Mouse (Mus musculus): ENCODE results near the gene Pcyt2. TPM values are rescaled to one million over a fixed set of nuclear protein-coding genes. Genes with fewer than 3 reads are reported as not detected.
A peak's percentile ranks its signal among the peaks of the same experiment; 100 is the strongest.
"Not testable (repeated sequence)": the region's sequence is repeated elsewhere in the genome, so short reads cannot be mapped to it uniquely, and the experiment has no call there.

Gene Pcyt2
- polyA plus RNA-seq, 1 experiment from 2014 or later = 151 TPM

GRCm38 (mm10) chr11:120608241-120609034 lies 9.3 kb downstream of the Pcyt2 start, which contains the start of gene Npb:
Gene Npb (plus strand): TSS chr11:120608477.
- H3K4me3 ChIP-seq = peak within 1 kb of the TSS; percentile 19; the same call in 1 of the 2 replicates
- H3K36me3 ChIP-seq = peaks cover 70% of the 10 kb centered on the region
- no peak for ATAC-seq (ENCODE audit: low FRiP score, low read depth)
- H3K4me2 ChIP-seq (replicated peaks) = peak within 1 kb of the TSS; percentile 53
- 5% methylated on average over 45 of the region's 45 CpGs for WGBS
- no peaks in the 10 kb centered on the region for H3K9me3 ChIP-seq
- peaks cover 16% of the 10 kb centered on the region for H3K4me1 ChIP-seq
- peaks cover 22% of the 10 kb centered on the region for H3K27me3 ChIP-seq (replicated peaks)
- H3K9ac ChIP-seq = peak within 1 kb of the TSS; percentile 48; the same call in 1 of the 2 replicates
- H3K27ac ChIP-seq = no peak within 1 kb of the TSS

DNA sequence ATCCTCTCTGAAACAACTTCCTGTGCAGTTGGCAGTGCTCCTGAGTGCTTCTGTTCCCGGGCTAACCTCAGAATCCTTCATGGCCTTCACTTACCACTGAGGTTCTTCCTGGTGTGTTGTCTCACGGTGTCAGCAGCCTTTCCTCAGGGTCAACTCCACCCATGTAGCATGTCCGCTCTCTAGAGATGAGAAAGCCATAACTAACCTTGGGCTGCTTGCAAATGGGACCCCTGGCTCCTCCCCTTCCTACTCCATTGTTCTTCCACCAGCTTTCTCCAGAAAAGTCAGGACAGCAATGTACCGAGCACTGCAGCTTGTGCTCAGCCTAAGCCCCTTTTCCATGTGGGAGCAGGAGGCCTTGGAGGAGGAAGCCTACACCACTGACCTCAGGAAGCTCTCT lies 11.0 kb downstream of the Pcyt2 start:
- Histone ChIP-seq H3K27me3 (replicated peaks) (peaks cover 22% of the 10 kb centered on the region), H3K4me3 (no peak overlapping the region), H3K9me3 (no peaks in the 10 kb centered on the region), H3K4me1 (peaks cover 16% of the 10 kb centered on the region), H3K27ac (no peak overlapping the region), H3K36me3 (peaks cover 69% of the 10 kb centered on the region), H3K4me2 (replicated peaks) (no peak overlapping the region), H3K9ac (no peak overlapping the region)
- ATAC-seq (ENCODE audit: low FRiP score, low read depth) = no peak
- 77% methylated on average over 4 of the region's 4 CpGs for WGBS

GRCm38 (mm10) chr11:120605667-120606066 lies 12.1 kb downstream of the Pcyt2 start:
- no peak overlapping the region for H3K4me3 ChIP-seq
- WGBS = 92% methylated on average over 7 of the region's 7 CpGs
- peaks cover 22% of the 10 kb centered on the region for H3K27me3 ChIP-seq (replicated peaks)
- no peaks in the 10 kb centered on the region for H3K9me3 ChIP-seq
- no peak overlapping the region for H3K4me2 ChIP-seq (replicated peaks)
- no peak overlapping the region for H3K9ac ChIP-seq
- peaks cover 16% of the 10 kb centered on the region for H3K4me1 ChIP-seq
- peaks cover 59% of the 10 kb centered on the region for H3K36me3 ChIP-seq
- no peak for ATAC-seq (ENCODE audit: low FRiP score, low read depth)
- H3K27ac ChIP-seq = no peak overlapping the region

- no peak for ATAC-seq (ENCODE audit: low FRiP score, low read depth)
- no peak overlapping the region for H3K27ac ChIP-seq
- no peak overlapping the region for H3K4me2 ChIP-seq (replicated peaks)
- H3K4me3 ChIP-seq = no peak overlapping the region
- no peak overlapping the region for H3K9ac ChIP-seq
- H3K9me3 ChIP-seq = no peaks in the 10 kb centered on the region
- H3K27me3 ChIP-seq (replicated peaks) = peaks cover 16% of the 10 kb centered on the region
- peaks cover 53% of the 10 kb centered on the region for H3K36me3 ChIP-seq
- H3K4me1 ChIP-seq = peaks cover 15% of the 10 kb centered on the region
- 90% methylated on average over 2 of the region's 2 CpGs for WGBS
Measured at GRCm38 (mm10) chr11:120603545-120603944, 14.2 kb downstream of the Pcyt2 start.

DNA sequence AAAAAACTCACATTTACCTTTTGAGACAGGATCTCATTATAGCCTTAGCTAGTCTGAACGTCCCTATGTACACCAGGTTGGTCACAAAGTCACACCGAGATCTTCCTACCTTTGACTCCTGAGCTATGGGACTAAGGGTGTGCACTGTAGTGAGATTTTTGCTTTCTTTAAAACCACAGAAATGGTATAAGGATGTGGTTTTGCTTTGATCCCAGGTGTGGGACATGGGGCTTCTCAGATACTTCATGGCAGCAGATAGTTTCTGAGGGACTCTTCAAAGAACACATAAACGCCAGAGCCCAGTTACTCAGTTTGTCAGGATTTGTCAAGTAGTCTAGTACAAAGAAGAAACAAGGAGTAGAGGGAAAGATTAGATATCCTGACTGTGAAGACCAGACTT lies 17.0 kb downstream of the Pcyt2 start:
- Histone ChIP-seq H3K4me2 (replicated peaks) (no peak overlapping the region), H3K27me3 (replicated peaks) (no peaks in the 10 kb centered on the region), H3K9me3 (no peaks in the 10 kb centered on the region), H3K4me1 (peaks cover 23% of the 10 kb centered on the region), H3K9ac (no peak overlapping the region), H3K27ac (no peak overlapping the region), H3K36me3 (peaks cover 58% of the 10 kb centered on the region), H3K4me3 (no peak overlapping the region)
- 98% methylated on average over 3 of the region's 3 CpGs for WGBS
- ATAC-seq (ENCODE audit: low FRiP score, low read depth) = no peak

GRCm38 (mm10) chr11:120598990-120599549 lies 18.7 kb downstream of the Pcyt2 start:
- H3K9me3 ChIP-seq = no peaks in the 10 kb centered on the region
- no peaks in the 10 kb centered on the region for H3K27me3 ChIP-seq (replicated peaks)
- WGBS = 50% methylated on average over 17 of the region's 17 CpGs
- H3K36me3 ChIP-seq = peaks cover 57% of the 10 kb centered on the region
- peaks cover 23% of the 10 kb centered on the region for H3K4me1 ChIP-seq
- H3K9ac ChIP-seq = peak overlapping the region; percentile 99
- peak; percentile 45; the same call in 1 of the 2 replicates for ATAC-seq (ENCODE audit: low FRiP score, low read depth)
- 0 out of 2 replicates have a peak overlapping the region, but pooled peaks have one; percentile 1 for H3K27ac ChIP-seq
- H3K4me3 ChIP-seq = peak overlapping the region; percentile 100
- H3K4me2 ChIP-seq (replicated peaks) = peak overlapping the region; percentile 98

- H3K36me3 ChIP-seq = peaks cover 57% of the 10 kb centered on the region
Measured at GRCm38 (mm10) chr11:120598283-120598989, 19.3 kb downstream of the Pcyt2 start, which contains the start of the genes Alyref and Anapc11. Gene Alyref (minus strand): TSS chr11:120598365. Gene Anapc11 (plus strand): TSS chr11:120598421.

DNA sequence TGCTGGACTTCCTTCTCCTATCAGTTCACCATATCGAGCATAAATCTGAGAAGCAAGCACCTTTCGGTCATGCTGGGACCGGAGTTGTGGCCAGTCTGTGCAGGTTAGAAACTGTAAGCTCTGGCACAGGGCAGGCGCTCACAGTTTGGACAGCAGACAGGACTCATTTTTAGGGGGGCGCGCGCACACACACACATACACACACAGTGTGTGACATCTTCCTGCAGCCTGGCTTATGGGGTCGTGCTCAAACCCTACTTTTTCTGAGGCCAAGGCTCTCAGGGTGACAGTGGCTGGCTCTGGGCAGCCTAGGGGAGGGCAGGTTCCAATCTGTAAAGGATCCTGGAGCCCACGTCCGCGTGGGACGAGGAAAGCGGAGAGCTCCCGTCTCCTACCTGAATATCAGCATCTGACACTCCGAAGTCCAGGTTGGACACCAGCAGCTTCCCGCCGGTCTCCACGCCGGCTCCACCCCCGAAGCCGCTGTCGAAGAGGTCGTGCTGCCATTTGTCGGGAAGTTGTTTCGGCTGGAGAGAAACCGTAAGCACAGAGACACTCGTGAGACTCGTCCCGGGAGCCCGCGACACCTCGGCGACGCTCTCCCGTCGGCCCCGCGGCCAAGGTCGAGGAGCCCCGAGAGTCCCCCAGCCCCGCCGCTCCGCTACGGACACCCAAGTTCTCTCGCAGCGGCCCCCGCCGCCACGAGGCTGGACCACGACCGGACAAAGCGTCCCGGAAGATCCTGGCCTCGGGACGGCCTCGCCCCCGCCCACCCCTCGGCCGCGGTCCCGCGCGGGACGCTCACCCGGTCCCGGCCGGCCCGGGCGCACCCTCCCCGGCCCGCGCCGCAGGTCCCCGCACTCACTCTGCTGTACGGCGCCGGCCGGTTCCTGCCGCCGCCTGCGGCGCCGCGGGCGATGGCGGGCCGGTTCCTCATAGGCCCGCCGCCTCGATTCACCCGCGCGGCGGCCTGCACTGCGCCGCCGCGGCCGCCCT lies 20.2 kb downstream of the Pcyt2 start:
- H3K27me3 ChIP-seq (replicated peaks) = no peaks in the 10 kb centered on the region
- H3K4me2 ChIP-seq (replicated peaks) = peak overlapping the region; percentile 98
- peaks cover 58% of the 10 kb centered on the region for H3K36me3 ChIP-seq
- 5% methylated on average over 99 of the region's 99 CpGs for WGBS
- H3K4me1 ChIP-seq = peaks cover 23% of the 10 kb centered on the region
- H3K9ac ChIP-seq = peak overlapping the region; percentile 99
- H3K9me3 ChIP-seq = no peaks in the 10 kb centered on the region
- peak overlapping the region; percentile 53; the same call in 1 of the 2 replicates for H3K27ac ChIP-seq
- peak; percentile 58 for ATAC-seq (ENCODE audit: low FRiP score, low read depth)
- peak overlapping the region; percentile 100 for H3K4me3 ChIP-seq

More at GRCm38 (mm10) chr11:120598283-120598989, 19.3 kb downstream of the Pcyt2 start, which contains the start of the genes Alyref and Anapc11:
- Histone ChIP-seq H3K4me2 (replicated peaks) (peak within 1 kb of the TSS; percentile 98), H3K9me3 (no peaks in the 10 kb centered on the region), H3K27me3 (replicated peaks) (no peaks in the 10 kb centered on the region), H3K9ac (peak within 1 kb of the TSS; percentile 99), H3K27ac (peak within 1 kb of the TSS; percentile 53; the same call in 1 of the 2 replicates), H3K4me1 (peaks cover 23% of the 10 kb centered on the region), H3K4me3 (peak within 1 kb of the TSS; percentile 100)
- under 1% methylated on average over 88 of the region's 88 CpGs for WGBS
- ATAC-seq (ENCODE audit: low FRiP score, low read depth) = peak; percentile 94

DNA sequence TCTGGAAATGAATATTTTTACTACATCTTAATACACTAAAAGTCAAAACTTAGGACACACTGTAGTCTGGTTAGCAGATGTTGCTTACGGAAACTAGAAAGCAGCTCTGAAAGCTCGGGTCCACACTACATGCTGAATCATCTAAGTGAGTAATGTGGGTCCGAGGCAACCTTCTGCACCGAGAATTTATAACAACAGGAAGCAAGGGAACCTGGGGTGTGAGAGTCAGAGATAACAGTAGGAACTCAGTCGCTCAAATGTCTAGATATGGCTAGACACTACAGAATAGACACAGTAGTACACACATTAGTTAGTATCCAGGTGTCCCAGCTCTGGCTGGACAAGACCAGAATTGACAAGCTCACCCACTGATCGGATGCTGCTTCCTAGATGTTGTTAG lies 29.2 kb downstream of the Pcyt2 start:
- Histone ChIP-seq H3K36me3 (peaks cover 89% of the 10 kb centered on the region), H3K4me1 (no peaks in the 10 kb centered on the region), H3K4me3 (no peak overlapping the region), H3K9me3 (no peaks in the 10 kb centered on the region), H3K9ac (no peak overlapping the region), H3K27me3 (replicated peaks) (no peaks in the 10 kb centered on the region), H3K27ac (no peak overlapping the region), H3K4me2 (replicated peaks) (no peak overlapping the region)
- no peak for ATAC-seq (ENCODE audit: low FRiP score, low read depth)
- WGBS = 95% methylated on average over 6 of the region's 6 CpGs

DNA sequence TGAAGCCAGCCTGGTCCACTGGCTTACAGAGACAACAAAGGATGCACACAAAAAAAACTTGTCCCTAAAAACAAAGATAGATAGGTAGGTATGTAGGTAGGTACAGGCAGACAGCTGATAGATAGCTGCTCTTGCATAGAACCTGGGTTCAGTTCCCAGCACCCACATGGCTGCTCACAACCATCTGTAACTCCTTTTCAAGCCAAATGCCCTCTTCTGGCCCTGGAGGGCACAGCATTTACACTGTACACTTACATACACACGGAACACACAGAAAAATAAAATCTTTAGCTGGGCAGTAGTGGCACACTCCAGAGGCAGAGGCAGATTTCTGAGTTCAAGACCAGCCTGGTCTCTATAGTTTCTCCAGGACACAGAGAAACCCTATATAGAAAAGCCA lies 33.8 kb downstream of the Pcyt2 start:
- Histone ChIP-seq H3K9ac (no peak overlapping the region), H3K4me3 (no peak overlapping the region), H3K27ac (no peak overlapping the region), H3K27me3 (replicated peaks) (no peaks in the 10 kb centered on the region), H3K9me3 (no peaks in the 10 kb centered on the region), H3K4me1 (peaks cover 21% of the 10 kb centered on the region), H3K36me3 (peaks cover 55% of the 10 kb centered on the region), H3K4me2 (replicated peaks) (no peak overlapping the region)
- ATAC-seq (ENCODE audit: low FRiP score, low read depth) = no peak
- WGBS = 94% methylated on average over 1 of the region's 1 CpGs

DNA sequence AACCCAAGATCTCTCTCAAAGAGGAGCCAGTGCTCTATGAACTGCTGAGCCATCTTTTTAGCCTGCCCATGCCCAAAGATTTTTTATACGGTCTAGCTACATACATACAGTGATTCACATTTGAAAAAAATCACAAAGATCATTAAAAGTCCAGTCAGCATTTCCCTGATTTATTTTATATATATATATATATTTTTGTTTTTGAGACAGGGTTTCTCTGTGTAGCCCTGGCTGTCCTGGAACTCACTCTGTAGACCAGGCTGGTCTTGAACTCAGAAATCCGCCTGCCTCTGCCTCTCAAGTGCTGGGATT lies 34.8 kb downstream of the Pcyt2 start:
- Histone ChIP-seq H3K36me3 (peaks cover 58% of the 10 kb centered on the region), H3K4me1 (peaks cover 30% of the 10 kb centered on the region)
- not testable (repeated sequence) for ATAC-seq (ENCODE audit: low FRiP score, low read depth); H3K4me2 ChIP-seq (replicated peaks); H3K27me3 ChIP-seq (replicated peaks); H3K27ac ChIP-seq; H3K9ac ChIP-seq; H3K9me3 ChIP-seq; H3K4me3 ChIP-seq
- 98% methylated on average over 2 of the region's 2 CpGs for WGBS

All from neural tube, embryonic 12.5 days (tissue).